Mouse (Mus musculus): ENCODE measurements at regions not wholly inside any gene's neighbourhood (a gene's known extent, or its start where the extent isn't known, plus 50 kb on each side); places are given as distances from the start of the nearest gene placed in this dataset.

GRCm38 (mm10) chr6:51178799-51179398 is 253.6 kb upstream of the Nfe2l3 start:
- DNase-seq (ENCODE audit: low spot score in 2 of 2) = no peak

- no peak for DNase-seq (ENCODE audit: low spot score in 2 of 2)
Measured at GRCm38 (mm10) chr6:51179741-51180537, 252.5 kb upstream of the Nfe2l3 start.

- DNase-seq (ENCODE audit: low spot score in 2 of 2) = no peak
Measured at GRCm38 (mm10) chr6:51180881-51181875, 251.3 kb upstream of the Nfe2l3 start.

GRCm38 (mm10) chr6:51181905-51182304 is 250.6 kb upstream of the Nfe2l3 start:
- no peak for DNase-seq (ENCODE audit: low spot score in 2 of 2)

GRCm38 (mm10) chr6:51182771-51183284 is 249.6 kb upstream of the Nfe2l3 start:
- no peak for DNase-seq (ENCODE audit: low spot score in 2 of 2)

GRCm38 (mm10) chr6:51183576-51184420 is 248.7 kb upstream of the Nfe2l3 start:
- no peak for DNase-seq (ENCODE audit: low spot score in 2 of 2)

GRCm38 (mm10) chr6:51184500-51184899 is 248.0 kb upstream of the Nfe2l3 start:
- no peak for DNase-seq (ENCODE audit: low spot score in 2 of 2)

- no peak for DNase-seq (ENCODE audit: low spot score in 2 of 2)
Measured at GRCm38 (mm10) chr6:51185201-51185600, 247.3 kb upstream of the Nfe2l3 start.

- DNase-seq (ENCODE audit: low spot score in 2 of 2) = no peak
Measured at GRCm38 (mm10) chr6:51189173-51189572, 243.3 kb upstream of the Nfe2l3 start.

- no peak for DNase-seq (ENCODE audit: low spot score in 2 of 2)
Measured at GRCm38 (mm10) chr6:51192826-51193225, 239.6 kb upstream of the Nfe2l3 start.

- DNase-seq (ENCODE audit: low spot score in 2 of 2) = no peak
Measured at GRCm38 (mm10) chr6:51193356-51193755, 239.1 kb upstream of the Nfe2l3 start.

- no peak for DNase-seq (ENCODE audit: low spot score in 2 of 2)
Measured at GRCm38 (mm10) chr6:51196391-51196790, 236.1 kb upstream of the Nfe2l3 start.

- DNase-seq (ENCODE audit: low spot score in 2 of 2) = no peak
Measured at GRCm38 (mm10) chr6:51197000-51197774, 235.3 kb upstream of the Nfe2l3 start.

- no peak for DNase-seq (ENCODE audit: low spot score in 2 of 2)
Measured at GRCm38 (mm10) chr6:51200207-51200606, 232.3 kb upstream of the Nfe2l3 start.

GRCm38 (mm10) chr6:51200837-51201236 is 231.6 kb upstream of the Nfe2l3 start:
- DNase-seq (ENCODE audit: low spot score in 2 of 2) = no peak

GRCm38 (mm10) chr6:51204306-51204705 is 228.2 kb upstream of the Nfe2l3 start:
- DNase-seq (ENCODE audit: low spot score in 2 of 2) = no peak

GRCm38 (mm10) chr6:51205411-51205810 is 227.1 kb upstream of the Nfe2l3 start:
- no peak for DNase-seq (ENCODE audit: low spot score in 2 of 2)

GRCm38 (mm10) chr6:51206712-51207505 is 225.6 kb upstream of the Nfe2l3 start:
- peak in 1 of 2 experiments; percentile 49 for DNase-seq (ENCODE audit: low spot score in 2 of 2)

Data from frontal cortex, postnatal 10 days (tissue).